Mouse (Mus musculus) G1E (cell line): ENCODE data around the gene Rabl6. TPM values are rescaled to one million over a fixed set of nuclear protein-coding genes. Genes with fewer than 3 reads are reported as not detected.

ENCODE experiments used
- ATAC-seq: 2 replicates; pipeline ENCODE4 v1.8.0; 2016; ENCODE audit warnings: mild to moderate bottlenecking; ENCODE audit not compliant: insufficient number of reproducible peaks, poor library complexity, low FRiP score, severe bottlenecking; ENCODE audit errors: extremely low read depth
- DNase-seq: peaks from one replicate; pipeline ENCODE4 v3.0.0; 2012; ENCODE audit warnings: low spot score
- H3K27me3 ChIP-seq: 2 replicates; pipeline ENCODE4 v1.6.1; 2012; ENCODE audit warnings: mild to moderate bottlenecking, low read length, inconsistent platforms; ENCODE audit not compliant: insufficient read depth
- H3K36me3 ChIP-seq: replicated peaks from 2 replicates; pipeline ENCODE3; 2012; ENCODE audit warnings: mild to moderate bottlenecking, inconsistent platforms
- H3K4me1 ChIP-seq: 2 replicates; pipeline ENCODE4 v1.6.1; 2012; ENCODE audit warnings: low read depth, low read length, inconsistent platforms, mixed read lengths; ENCODE audit not compliant: insufficient read depth
- H3K4me3 ChIP-seq: 2 replicates; pipeline ENCODE4 v1.5.1; 2012; ENCODE audit warnings: low read depth, mild to moderate bottlenecking, inconsistent platforms, low read length, moderate library complexity, mixed read lengths
- H3K9me3 ChIP-seq: replicated peaks from 2 replicates; pipeline ENCODE4 v1.6.1; 2012; ENCODE audit warnings: inconsistent platforms
- CTCF ChIP-seq: IDR thresholded peaks from 2 replicates; pipeline ENCODE4 v1.5.1; 2012; ENCODE audit warnings: low read depth, low read length, inconsistent platforms, mixed read lengths
- GATA1 ChIP-seq: IDR thresholded peaks from 2 replicates; pipeline ENCODE4 v1.6.1; 2012; ENCODE audit warnings: borderline replicate concordance, low read length, inconsistent platforms, mixed read lengths
- GATA2 ChIP-seq: IDR thresholded peaks from 2 replicates; pipeline ENCODE4 v1.6.1; 2012; ENCODE audit warnings: low read depth, low read length, inconsistent platforms, borderline replicate concordance
- POLR2AphosphoS5 ChIP-seq: IDR thresholded peaks from 2 replicates; pipeline ENCODE4 v1.6.1; 2012; ENCODE audit warnings: low read depth, low read length, inconsistent platforms; ENCODE audit not compliant: insufficient replicate concordance
- TAL1 ChIP-seq: conservative IDR thresholded peaks from 2 replicates; pipeline ENCODE4 v1.6.1; 2012; ENCODE audit warnings: low read depth, low read length, inconsistent platforms, mixed read lengths
- polyA plus RNA-seq: library from polyadenylated mRNA; stranded (reverse); fragments of >175 nt; gene quantifications from 2 replicates; pipeline ENCODE4 v1.2.3, GENCODE M21; 2012
- total RNA-seq, 2 experiments: library from RNA; stranded (forward) in 1 of 2; stranded (reverse) in 1 of 2; fragments of 200-1000 nt in 1 of 2; fragments of >200 nt in 1 of 2; fragmentation: Nextera tagmentation in 1 of 2; gene quantifications; 2 replicates each; pipeline ENCODE4 v1.2.3; 2014 to 2017

Gene Rabl6
- total and polyA plus RNA-seq, 3 experiments, result 41.5 to 82.4 (median 74.9) TPM

DNA sequence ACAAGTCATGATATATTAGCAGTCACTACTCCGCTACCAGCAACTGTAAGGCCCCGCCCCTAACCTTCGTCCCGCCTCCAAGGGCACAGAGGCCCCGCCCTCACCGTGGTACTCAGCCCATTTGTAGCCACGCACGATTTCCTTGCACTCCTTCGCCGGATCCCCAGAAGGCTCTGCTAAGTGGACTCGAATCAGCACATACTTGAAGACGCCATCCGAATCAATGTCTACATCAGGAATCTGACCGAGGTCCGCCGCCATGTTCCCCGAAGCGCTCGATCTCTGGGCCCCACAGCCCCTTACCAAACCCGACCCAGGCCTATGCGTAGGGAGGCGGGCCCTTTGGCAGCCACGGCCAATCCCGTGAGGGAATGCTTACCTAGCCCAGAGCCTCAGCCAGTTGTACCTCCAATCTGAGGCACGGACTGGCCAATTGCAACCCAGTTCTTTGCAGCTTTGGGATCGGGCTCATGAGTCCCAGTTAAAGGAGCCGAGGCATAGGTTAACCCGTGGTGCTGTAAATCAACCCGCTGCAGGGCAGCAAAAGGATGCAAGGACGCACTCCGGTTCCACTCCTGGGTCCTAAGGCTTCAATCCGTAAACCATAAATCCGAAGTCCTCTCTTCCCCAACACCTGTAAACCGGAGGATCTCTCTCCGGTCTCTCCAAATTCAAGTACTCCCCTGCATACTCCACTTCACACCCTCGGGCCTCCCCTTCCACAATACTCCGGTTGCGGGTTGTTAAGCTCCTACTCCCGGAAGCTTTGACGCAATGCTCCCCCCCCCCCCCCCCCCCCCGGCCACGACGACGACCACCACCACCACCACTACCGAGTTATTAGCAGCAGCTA, 33.5 kb downstream of the Rabl6 start, which contains the start of the genes Mamdc4 and Phpt1:
Mamdc4 (minus strand) TSS at position 267 of the 853 bp plus-strand sequence.
Phpt1 (minus strand) TSS at position 646 of the 853 bp plus-strand sequence.
- peak; percentile 94 for ATAC-seq
- Histone ChIP-seq H3K36me3 (peaks cover 31% of the 10 kb centered on the region), H3K4me3 (peak within 1 kb of the TSS; percentile 72), H3K9me3 (peaks cover 45% of the 10 kb centered on the region), H3K27me3 (peaks cover 3% of the 10 kb centered on the region; the same call in 1 of the 2 replicates), H3K4me1 (peaks cover 37% of the 10 kb centered on the region)
- TF ChIP-seq POLR2AphosphoS5, result no peak
- no peak for TF ChIP-seq GATA1
- no peak for TF ChIP-seq GATA2
- no peak for TF ChIP-seq CTCF
- TF ChIP-seq TAL1, result no peak
- DNase-seq, result peak; percentile 100

DNA sequence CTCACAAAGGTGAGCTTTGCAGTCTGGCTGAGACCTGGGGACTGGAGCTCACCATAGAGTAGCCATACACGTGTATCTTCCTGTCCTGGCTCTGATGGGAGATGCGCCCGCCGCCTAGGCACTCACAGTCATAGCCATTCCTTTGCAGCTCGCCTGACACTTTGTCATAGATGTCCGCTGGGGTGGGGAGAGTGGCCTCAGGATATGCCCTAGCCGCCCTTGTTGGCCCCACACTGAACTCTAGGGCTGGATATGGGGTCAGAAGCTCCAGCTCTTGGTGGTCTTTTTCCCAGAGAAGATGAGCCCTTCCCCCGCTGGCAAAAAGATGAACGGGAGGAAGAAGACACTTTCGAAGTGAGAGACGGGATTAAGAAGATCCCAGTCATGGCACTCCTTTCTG, 34.2 kb downstream of the Rabl6 start:
- H3K9me3 ChIP-seq, result peaks cover 39% of the 10 kb centered on the region
- no peaks in the 10 kb centered on the region; the same call in 1 of the 2 replicates for H3K27me3 ChIP-seq
- peaks cover 37% of the 10 kb centered on the region for H3K4me1 ChIP-seq

DNA sequence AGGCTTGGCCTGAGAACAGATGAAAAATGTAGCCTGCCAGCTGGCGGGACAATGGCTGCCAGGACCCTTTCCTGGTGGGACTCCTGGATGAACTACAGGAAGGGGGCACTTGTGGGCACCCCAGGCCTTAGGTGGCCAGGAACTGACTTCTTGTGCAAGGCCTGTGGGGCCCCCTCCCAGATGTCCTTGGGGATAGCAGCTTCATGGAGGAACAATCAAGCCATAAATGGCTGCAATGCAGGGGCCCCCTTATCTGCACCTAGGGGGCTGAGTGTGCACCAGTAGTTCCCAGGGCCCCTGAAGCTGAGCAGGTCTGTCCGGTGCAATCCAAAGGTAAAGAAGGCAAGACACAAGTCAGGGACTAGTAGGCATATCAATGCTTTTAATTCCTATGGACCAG, 35.3 kb downstream of the Rabl6 start:
- no peak for DNase-seq
- peaks cover 28% of the 10 kb centered on the region for H3K9me3 ChIP-seq
- H3K4me1 ChIP-seq, result peaks cover 37% of the 10 kb centered on the region
- TF ChIP-seq POLR2AphosphoS5, result no peak
- no peak for TF ChIP-seq GATA2
- no peak for TF ChIP-seq CTCF
- H3K27me3 ChIP-seq, result no peaks in the 10 kb centered on the region; the same call in 1 of the 2 replicates
- no peak for ATAC-seq
- no peak overlapping the region; the same call in 1 of the 2 replicates for H3K4me3 ChIP-seq
- H3K36me3 ChIP-seq, result peaks cover 49% of the 10 kb centered on the region

More for the DNA sequence above, 34.2 kb downstream of the Rabl6 start:
- no peak for TF ChIP-seq POLR2AphosphoS5
- TF ChIP-seq TAL1, result no peak
- no peak for TF ChIP-seq CTCF
- TF ChIP-seq GATA2, result no peak
- no peak for TF ChIP-seq GATA1
- ATAC-seq (no peak), DNase-seq (peak; percentile 30)
- Histone ChIP-seq H3K36me3 (peaks cover 38% of the 10 kb centered on the region), H3K4me3 (peak overlapping the region; percentile 72)

DNA sequence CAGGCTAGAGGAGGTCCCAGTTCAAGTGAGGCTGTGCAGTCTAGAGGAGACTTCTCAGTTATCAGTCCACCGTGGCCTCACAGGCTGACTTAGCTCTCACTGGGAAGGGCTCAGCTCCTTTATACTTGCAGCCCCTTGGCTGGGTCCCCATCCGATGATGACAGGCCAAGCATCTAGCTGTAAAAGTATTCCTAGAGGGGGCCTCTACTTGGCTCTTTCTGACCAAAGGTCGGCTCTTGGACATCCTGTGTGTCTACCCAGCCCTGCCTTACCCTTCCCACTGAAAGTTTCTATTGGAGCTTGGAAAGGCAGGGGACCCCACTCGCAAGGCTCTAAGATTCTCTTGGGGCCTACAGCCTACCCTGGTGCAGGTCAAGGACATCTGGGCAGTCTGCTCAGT, 37.1 kb downstream of the Rabl6 start:
- H3K4me3 ChIP-seq, result no peak overlapping the region
- no peak for DNase-seq
- peaks cover 66% of the 10 kb centered on the region for H3K36me3 ChIP-seq
- ATAC-seq, result no peak
- H3K9me3 ChIP-seq, result peaks cover 9% of the 10 kb centered on the region
- TF ChIP-seq TAL1, result no peak
- TF ChIP-seq GATA2, result no peak
- TF ChIP-seq POLR2AphosphoS5, result no peak
- no peak for TF ChIP-seq GATA1
- no peak for TF ChIP-seq CTCF
- no peaks in the 10 kb centered on the region for H3K27me3 ChIP-seq
- H3K4me1 ChIP-seq, result peaks cover 37% of the 10 kb centered on the region

DNA sequence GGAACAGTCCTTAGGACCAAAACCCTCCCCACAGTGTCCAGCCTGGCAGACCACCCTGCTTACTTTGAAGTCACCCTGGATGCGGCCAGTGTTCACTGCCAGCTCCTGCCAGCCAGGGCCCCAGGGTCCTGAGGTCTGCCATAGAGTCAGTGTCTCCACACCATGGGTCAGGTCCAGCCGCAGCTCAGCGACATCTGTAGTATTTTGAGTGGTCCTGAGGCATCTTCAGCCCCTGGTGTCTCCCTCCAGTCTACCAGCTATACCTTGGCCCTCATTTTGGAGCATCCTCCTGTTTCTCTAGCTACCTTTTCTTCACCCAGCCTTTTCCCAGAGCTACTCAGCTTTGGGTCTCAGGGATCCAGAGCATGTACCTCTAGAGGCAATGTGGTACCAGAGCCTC, 39.0 kb downstream of the Rabl6 start:
- Histone ChIP-seq H3K9me3 (no peaks in the 10 kb centered on the region), H3K27me3 (no peaks in the 10 kb centered on the region), H3K4me3 (no peak overlapping the region), H3K36me3 (peaks cover 85% of the 10 kb centered on the region), H3K4me1 (peaks cover 26% of the 10 kb centered on the region)
- TF ChIP-seq POLR2AphosphoS5 (no peak), CTCF (no peak), GATA2 (no peak), GATA1 (no peak), TAL1 (no peak)
- no peak for ATAC-seq
- no peak for DNase-seq

DNA sequence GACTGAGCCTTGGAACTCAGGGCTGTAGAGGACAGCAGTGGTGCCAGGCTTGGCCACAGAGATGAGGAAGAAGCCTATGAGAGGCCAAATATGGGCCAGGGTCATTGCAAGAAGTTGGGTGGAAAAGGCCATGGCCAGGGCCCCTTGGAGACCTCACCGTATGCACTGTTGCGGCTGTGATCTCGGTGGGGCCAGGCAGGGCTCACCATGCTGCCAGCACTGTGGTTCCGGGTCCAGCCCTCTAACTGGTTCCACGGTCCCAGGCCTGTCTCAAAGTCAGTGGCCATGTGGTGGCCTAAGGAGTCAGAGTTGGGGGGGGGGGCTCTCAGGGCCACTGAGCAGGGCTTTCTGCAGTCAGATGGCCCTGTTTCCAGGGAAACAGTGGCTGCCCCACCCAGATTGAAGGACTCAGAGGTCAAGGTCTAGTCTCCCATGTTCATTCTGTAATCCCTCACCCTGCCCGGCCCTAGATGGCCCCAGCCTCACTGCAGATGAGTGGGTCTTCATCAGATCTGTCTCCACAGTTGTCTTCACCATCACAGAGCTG, 39.8 kb downstream of the Rabl6 start:
- H3K36me3 ChIP-seq, result peaks cover 93% of the 10 kb centered on the region
- TF ChIP-seq TAL1 (no peak), CTCF (no peak), POLR2AphosphoS5 (no peak), GATA1 (no peak), GATA2 (no peak)

More for the DNA sequence above, 39.8 kb downstream of the Rabl6 start:
- ATAC-seq (no peak), DNase-seq (no peak)
- peaks cover 18% of the 10 kb centered on the region for H3K4me1 ChIP-seq
- H3K4me3 ChIP-seq, result no peak overlapping the region
- H3K27me3 ChIP-seq, result no peaks in the 10 kb centered on the region
- no peaks in the 10 kb centered on the region for H3K9me3 ChIP-seq
